In the genomic region with DNA sequence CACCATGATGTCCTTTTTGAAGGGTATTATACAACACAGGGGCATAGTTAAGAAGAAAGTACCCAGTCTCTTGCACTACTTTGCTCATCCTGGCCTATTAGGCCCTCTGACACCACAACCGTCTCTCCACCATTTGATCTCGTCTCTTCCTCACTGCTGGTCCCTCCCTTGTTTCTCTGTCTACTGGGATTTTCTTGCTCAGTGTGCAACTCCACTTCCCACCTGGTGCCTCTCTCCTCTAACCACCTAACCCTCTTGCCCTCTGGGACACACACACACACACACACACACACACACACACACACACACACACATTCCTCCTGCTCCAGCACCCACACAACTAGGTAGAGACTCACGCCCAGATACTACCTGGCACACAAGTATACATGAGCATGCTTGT, we compare ENCODE assay signal across 26 mouse cellular contexts. TPM values are rescaled to one million over a fixed set of nuclear protein-coding genes. Genes with fewer than 3 reads are reported as not detected.
"Had no signal": no experiment of that assay in that cellular context is flagged by ENCODE, and none has a peak within 500 bp of the region (broad histone marks: within the 10 kb centered on the region; RNA-seq: fewer than 3 reads in every experiment).

No protein-coding gene starts in this region.

- H3K36me3 ChIP-seq: liver, embryonic 13.5 days; midbrain, embryonic 10.5 days; midbrain, embryonic 13.5 days; neural tube, embryonic 13.5 days; neural tube, embryonic 15.5 days had no signal

- ATAC-seq: midbrain, embryonic 13.5 days; midbrain, embryonic 16.5 days had no signal

- H3K9me3 ChIP-seq: liver, embryonic 13.5 days; midbrain, embryonic 10.5 days; midbrain, embryonic 13.5 days; neural tube, embryonic 13.5 days; neural tube, embryonic 15.5 days had no signal

- H3K27ac ChIP-seq: midbrain, embryonic 10.5 days; midbrain, embryonic 13.5 days; neural tube, embryonic 13.5 days; neural tube, embryonic 15.5 days had no signal

- DNase-seq: liver, embryonic 13.5 days; lung, adult 18-20 months; lung, embryonic 14.5 days; lung, postnatal 10 days; lung, postnatal 4 days; retina, postnatal 1 day; right cerebral cortex, adult 18-20 months; right cerebral cortex, postnatal 25 days; right cerebral cortex, postnatal 4 days; spleen, adult 18-20 months; thymus, adult 18-20 months; thymus, postnatal 14 days; thymus, postnatal 36 days had no signal

- H3K4me1 ChIP-seq: midbrain, embryonic 10.5 days; midbrain, embryonic 13.5 days; neural tube, embryonic 13.5 days; neural tube, embryonic 15.5 days had no signal

- H3K4me3 ChIP-seq: liver, embryonic 13.5 days; midbrain, embryonic 10.5 days; midbrain, embryonic 13.5 days; myocyte; neural tube, embryonic 13.5 days; neural tube, embryonic 15.5 days had no signal

- H3K27me3 ChIP-seq: liver, embryonic 13.5 days; midbrain, embryonic 13.5 days; neural tube, embryonic 13.5 days; neural tube, embryonic 15.5 days had no signal

- H3K9ac ChIP-seq: liver, embryonic 13.5 days; lung, embryonic 14.5 days; midbrain, embryonic 13.5 days; neural tube, embryonic 13.5 days; neural tube, embryonic 15.5 days had no signal

- H3K4me2 ChIP-seq: liver, embryonic 13.5 days; lung, embryonic 14.5 days; midbrain, embryonic 13.5 days; neural tube, embryonic 13.5 days; neural tube, embryonic 15.5 days had no signal

RNA-seq across cellular contexts. Expression of a gene that starts 1.2 kb away (rescaled TPM):
- total RNA-seq: megakaryocyte-erythroid progenitor cell, adult 5-6 weeks had no signal
- polyA plus RNA-seq: midbrain, embryonic 16.5 days; myocyte had no signal

RNA-seq across cellular contexts. Expression of a gene that starts 2.3 kb away (rescaled TPM):
- total RNA-seq: megakaryocyte, adult 5-6 weeks; megakaryocyte-erythroid progenitor cell, adult 5-6 weeks had no signal
- polyA plus RNA-seq: lung, embryonic 14.5 days; lung, embryonic 16.5 days; midbrain, embryonic 10.5 days; midbrain, embryonic 13.5 days; midbrain, embryonic 16.5 days; myocyte; neural tube, embryonic 11.5 days; neural tube, embryonic 13.5 days; neural tube, embryonic 15.5 days; stomach, embryonic 14.5 days; thymus, postnatal 0 days had no signal

RNA-seq across cellular contexts. Expression of a gene that starts 2.4 kb away (rescaled TPM):
- total RNA-seq: megakaryocyte-erythroid progenitor cell, adult 5-6 weeks had no signal
- polyA plus RNA-seq: midbrain, embryonic 10.5 days; midbrain, embryonic 13.5 days; midbrain, embryonic 16.5 days; myocyte; neural tube, embryonic 11.5 days had no signal

RNA-seq across cellular contexts. Expression of a gene that starts 13.6 kb away (rescaled TPM):
- polyA plus RNA-seq: myocyte; small intestine, adult 2 months had no signal
